Mouse (Mus musculus) midbrain, embryonic 16.5 days (tissue): ENCODE results near the gene Slc25a45. TPM values are rescaled to one million over a fixed set of nuclear protein-coding genes. Genes with fewer than 3 reads are reported as not detected.

Experiments
- ATAC-seq: fragments of 200-750 bp; cut with Nextera tagmentation; 2 replicates; pipeline ENCODE4 v1.8.0; 2017; ENCODE audit warnings: moderate TSS enrichment
- H3K27ac ChIP-seq: fragments of 300-500 bp; sonication (generic); 2 replicates; pipeline ENCODE4 v1.5.1; 2014; ENCODE audit warnings: mild to moderate bottlenecking, low read length, mixed read lengths
- H3K27me3 ChIP-seq: fragments of 300-500 bp; sonication (generic); 2 replicates; pipeline ENCODE4 v1.6.1; 2014; ENCODE audit warnings: low read depth, low read length, mixed read lengths; ENCODE audit not compliant: control insufficient read depth, insufficient read depth
- H3K36me3 ChIP-seq: fragments of 300-500 bp; sonication (generic); 2 replicates; pipeline ENCODE4 v1.6.1; 2014; ENCODE audit warnings: mild to moderate bottlenecking, low read length, moderate library complexity, mixed read lengths; ENCODE audit not compliant: control insufficient read depth, insufficient read depth
- H3K4me1 ChIP-seq: fragments of 300-500 bp; sonication (generic); 2 replicates; pipeline ENCODE4 v1.6.1; 2014; ENCODE audit warnings: mild to moderate bottlenecking, low read length, mixed read lengths; ENCODE audit not compliant: control insufficient read depth, insufficient read depth
- H3K4me2 ChIP-seq: fragments of 300-500 bp; sonication (generic); 2 replicates; pipeline ENCODE4 v1.6.1; 2014; ENCODE audit warnings: mild to moderate bottlenecking, low read length, mixed read lengths
- H3K4me3 ChIP-seq: fragments of 300-500 bp; sonication (generic); 2 replicates; pipeline ENCODE4 v1.5.1; 2014; ENCODE audit warnings: low read depth, mild to moderate bottlenecking, low read length, moderate library complexity, mixed read lengths
- H3K9ac ChIP-seq: fragments of 300-500 bp; sonication (generic); 2 replicates; pipeline ENCODE4 v1.6.1; 2014; ENCODE audit warnings: low read depth, low read length, mixed read lengths
- H3K9me3 ChIP-seq: fragments of 300-500 bp; sonication (generic); replicated peaks from 2 replicates; pipeline ENCODE4 v1.6.1; 2014; ENCODE audit warnings: mild to moderate bottlenecking, low read length, mixed read lengths; ENCODE audit not compliant: control insufficient read depth, poor library complexity, severe bottlenecking
- WGBS: fragments of 180-500 bp; shearing (Covaris S2); extraction: QIAGEN DNeasy Blood & Tissue Kit; methylation state at CpG from one replicate; pipeline ENCODE4 v1.1.7; 2014; 5-methylcytosine and 5-hydroxymethylcytosine counted together
- polyA plus RNA-seq: library from polyadenylated mRNA; unstranded; fragments of >200 nt; fragmentation: Nextera tagmentation; extraction: Ambion mirVana; gene quantifications from 2 replicates; pipeline ENCODE4 v1.2.1, GENCODE M21; 2015

Slc25a45 gene
- polyA plus RNA-seq, 1 experiment from 2014 or later = 2.0 TPM

GRCm38 (mm10) chr19:5849843-5850527 lies 27.6 kb upstream of the Slc25a45 start:
- Histone ChIP-seq H3K4me2 (0 out of 2 replicates have a peak overlapping the region, but pooled peaks have one; percentile 2), H3K4me1 (peaks cover 44% of the 10 kb centered on the region), H3K27me3 (no peaks in the 10 kb centered on the region), H3K9me3 (no peaks in the 10 kb centered on the region), H3K4me3 (no peak overlapping the region), H3K27ac (no peak overlapping the region), H3K9ac (no peak overlapping the region), H3K36me3 (peaks cover 4% of the 10 kb centered on the region; the same call in 1 of the 2 replicates)
- no peak for ATAC-seq
- 30% methylated on average over 11 of the region's 11 CpGs for WGBS

- peaks cover 39% of the 10 kb centered on the region for H3K4me1 ChIP-seq
- no peaks in the 10 kb centered on the region for H3K27me3 ChIP-seq
- WGBS = 91% methylated on average over 3 of the region's 3 CpGs
Measured at GRCm38 (mm10) chr19:5850860-5851259, 26.7 kb upstream of the Slc25a45 start.

GRCm38 (mm10) chr19:5851481-5851971 lies 26.1 kb upstream of the Slc25a45 start:
- H3K9me3 ChIP-seq = no peaks in the 10 kb centered on the region
- no peak for ATAC-seq
- no peak overlapping the region; the same call in 1 of the 2 replicates for H3K4me2 ChIP-seq
- H3K27me3 ChIP-seq = no peaks in the 10 kb centered on the region
- H3K9ac ChIP-seq = peak overlapping the region; percentile 48
- H3K4me3 ChIP-seq = no peak overlapping the region
- 0 out of 2 replicates have a peak overlapping the region, but pooled peaks have one; percentile 10 for H3K27ac ChIP-seq
- H3K36me3 ChIP-seq = peaks cover 4% of the 10 kb centered on the region; the same call in 1 of the 2 replicates
- 74% methylated on average over 5 of the region's 5 CpGs for WGBS
- peaks cover 37% of the 10 kb centered on the region for H3K4me1 ChIP-seq

More at GRCm38 (mm10) chr19:5850860-5851259, 26.7 kb upstream of the Slc25a45 start:
- no peak overlapping the region for H3K9ac ChIP-seq
- peaks cover 4% of the 10 kb centered on the region; the same call in 1 of the 2 replicates for H3K36me3 ChIP-seq
- no peak overlapping the region for H3K4me3 ChIP-seq
- H3K9me3 ChIP-seq = no peaks in the 10 kb centered on the region
- ATAC-seq = no peak
- no peak overlapping the region for H3K4me2 ChIP-seq
- no peak overlapping the region for H3K27ac ChIP-seq

- H3K9ac ChIP-seq = peak overlapping the region; percentile 10; the same call in 1 of the 2 replicates
- no peak for ATAC-seq
- H3K27me3 ChIP-seq = no peaks in the 10 kb centered on the region
- peaks cover 30% of the 10 kb centered on the region for H3K4me1 ChIP-seq
- no peak overlapping the region for H3K4me3 ChIP-seq
- H3K9me3 ChIP-seq = no peaks in the 10 kb centered on the region
- H3K36me3 ChIP-seq = peaks cover 4% of the 10 kb centered on the region; the same call in 1 of the 2 replicates
- WGBS = 87% methylated on average over 12 of the region's 12 CpGs
- H3K27ac ChIP-seq = no peak overlapping the region
- no peak overlapping the region for H3K4me2 ChIP-seq
Measured at GRCm38 (mm10) chr19:5852035-5852722, 25.4 kb upstream of the Slc25a45 start.

- H3K36me3 ChIP-seq = peaks cover 19% of the 10 kb centered on the region
- H3K4me3 ChIP-seq = no peak overlapping the region
- H3K9me3 ChIP-seq = no peaks in the 10 kb centered on the region
- no peak for ATAC-seq
- 81% methylated on average over 9 of the region's 9 CpGs for WGBS
- no peak overlapping the region for H3K4me2 ChIP-seq
- no peak overlapping the region for H3K9ac ChIP-seq
- 0 out of 2 replicates have a peak, but pooled peaks cover under 1% of the 10 kb centered on the region for H3K4me1 ChIP-seq
- H3K27me3 ChIP-seq = no peaks in the 10 kb centered on the region
- no peak overlapping the region for H3K27ac ChIP-seq
Measured at GRCm38 (mm10) chr19:5856604-5857003, 21.0 kb upstream of the Slc25a45 start.

GRCm38 (mm10) chr19:5862335-5863085 lies 15.1 kb upstream of the Slc25a45 start:
- H3K9me3 ChIP-seq = no peaks in the 10 kb centered on the region
- no peak overlapping the region for H3K9ac ChIP-seq
- no peak overlapping the region for H3K4me2 ChIP-seq
- no peak for ATAC-seq
- no peak overlapping the region for H3K27ac ChIP-seq
- 97% methylated on average over 14 of the region's 14 CpGs for WGBS
- peaks cover 43% of the 10 kb centered on the region for H3K36me3 ChIP-seq
- H3K27me3 ChIP-seq = no peaks in the 10 kb centered on the region
- H3K4me1 ChIP-seq = no peaks in the 10 kb centered on the region
- no peak overlapping the region for H3K4me3 ChIP-seq

GRCm38 (mm10) chr19:5863776-5864175 lies 13.8 kb upstream of the Slc25a45 start:
- no peaks in the 10 kb centered on the region for H3K9me3 ChIP-seq
- H3K27me3 ChIP-seq = no peaks in the 10 kb centered on the region
- H3K4me1 ChIP-seq = no peaks in the 10 kb centered on the region
- 96% methylated on average over 5 of the region's 5 CpGs for WGBS
- no peak overlapping the region for H3K9ac ChIP-seq
- H3K4me3 ChIP-seq = no peak overlapping the region
- ATAC-seq = no peak
- H3K4me2 ChIP-seq = no peak overlapping the region
- no peak overlapping the region for H3K27ac ChIP-seq
- H3K36me3 ChIP-seq = peaks cover 42% of the 10 kb centered on the region

- H3K9me3 ChIP-seq = no peaks in the 10 kb centered on the region
- H3K4me1 ChIP-seq = no peaks in the 10 kb centered on the region
- H3K9ac ChIP-seq = no peak overlapping the region
- ATAC-seq = no peak
- no peak overlapping the region for H3K27ac ChIP-seq
- H3K4me3 ChIP-seq = no peak overlapping the region
- H3K36me3 ChIP-seq = peaks cover 38% of the 10 kb centered on the region
- no peak overlapping the region for H3K4me2 ChIP-seq
- WGBS = 95% methylated on average over 20 of the region's 20 CpGs
- no peaks in the 10 kb centered on the region for H3K27me3 ChIP-seq
Measured at GRCm38 (mm10) chr19:5864710-5865398, 12.8 kb upstream of the Slc25a45 start.
